Mouse (Mus musculus) heart, embryonic 15.5 days (tissue): ENCODE results near the gene Mfrp. TPM values are rescaled to one million over a fixed set of nuclear protein-coding genes. Genes with fewer than 3 reads are reported as not detected.

Experiments used
- ATAC-seq: fragments of 200-750 bp; cut with Nextera tagmentation; replicated peaks from 2 replicates; pipeline ENCODE4 v1.8.0; 2017; ENCODE audit warnings: low read depth, moderate TSS enrichment; ENCODE audit not compliant: insufficient number of reproducible peaks, insufficient read depth, low FRiP score
- H3K27ac ChIP-seq: fragments of 300-500 bp; sonication (generic); 2 replicates; pipeline ENCODE4 v1.5.1; 2015; ENCODE audit warnings: mild to moderate bottlenecking, inconsistent platforms
- H3K27me3 ChIP-seq: fragments of 300-500 bp; sonication (generic); 2 replicates; pipeline ENCODE4 v1.6.1; 2015; ENCODE audit warnings: inconsistent platforms
- H3K36me3 ChIP-seq: fragments of 300-500 bp; sonication (generic); 2 replicates; pipeline ENCODE4 v1.6.1; 2015; ENCODE audit warnings: mild to moderate bottlenecking, inconsistent platforms
- H3K4me1 ChIP-seq: fragments of 300-500 bp; sonication (generic); replicated peaks from 2 replicates; pipeline ENCODE4 v1.6.1; 2015; ENCODE audit warnings: inconsistent platforms
- H3K4me2 ChIP-seq: fragments of 300-500 bp; sonication (generic); 2 replicates; pipeline ENCODE4 v1.6.1; 2015; ENCODE audit warnings: inconsistent platforms, mild to moderate bottlenecking, moderate library complexity
- H3K4me3 ChIP-seq: fragments of 300-500 bp; sonication (generic); 2 replicates; pipeline ENCODE4 v1.5.1; 2015; ENCODE audit warnings: mild to moderate bottlenecking, inconsistent platforms
- H3K9ac ChIP-seq: fragments of 300-500 bp; sonication (generic); 2 replicates; pipeline ENCODE4 v1.6.1; 2015; ENCODE audit warnings: mild to moderate bottlenecking, inconsistent platforms
- H3K9me3 ChIP-seq: fragments of 300-500 bp; sonication (generic); replicated peaks from 2 replicates; pipeline ENCODE4 v1.6.1; 2016; ENCODE audit warnings: inconsistent platforms
- WGBS: fragments of 180-500 bp; shearing (Covaris S2); methylation state at CpG from one replicate; pipeline ENCODE4 v1.1.7; 2015; ENCODE audit warnings: mixed read lengths; 5-methylcytosine and 5-hydroxymethylcytosine counted together
- polyA plus RNA-seq: library from polyadenylated mRNA; unstranded; fragments of >200 nt; fragmentation: Nextera tagmentation; extraction: Ambion mirVana; gene quantifications from 2 replicates; pipeline ENCODE4 v1.2.1, GENCODE M21; 2015

Gene Mfrp
- polyA plus RNA-seq, 1 experiment from 2014 or later: not detected

DNA sequence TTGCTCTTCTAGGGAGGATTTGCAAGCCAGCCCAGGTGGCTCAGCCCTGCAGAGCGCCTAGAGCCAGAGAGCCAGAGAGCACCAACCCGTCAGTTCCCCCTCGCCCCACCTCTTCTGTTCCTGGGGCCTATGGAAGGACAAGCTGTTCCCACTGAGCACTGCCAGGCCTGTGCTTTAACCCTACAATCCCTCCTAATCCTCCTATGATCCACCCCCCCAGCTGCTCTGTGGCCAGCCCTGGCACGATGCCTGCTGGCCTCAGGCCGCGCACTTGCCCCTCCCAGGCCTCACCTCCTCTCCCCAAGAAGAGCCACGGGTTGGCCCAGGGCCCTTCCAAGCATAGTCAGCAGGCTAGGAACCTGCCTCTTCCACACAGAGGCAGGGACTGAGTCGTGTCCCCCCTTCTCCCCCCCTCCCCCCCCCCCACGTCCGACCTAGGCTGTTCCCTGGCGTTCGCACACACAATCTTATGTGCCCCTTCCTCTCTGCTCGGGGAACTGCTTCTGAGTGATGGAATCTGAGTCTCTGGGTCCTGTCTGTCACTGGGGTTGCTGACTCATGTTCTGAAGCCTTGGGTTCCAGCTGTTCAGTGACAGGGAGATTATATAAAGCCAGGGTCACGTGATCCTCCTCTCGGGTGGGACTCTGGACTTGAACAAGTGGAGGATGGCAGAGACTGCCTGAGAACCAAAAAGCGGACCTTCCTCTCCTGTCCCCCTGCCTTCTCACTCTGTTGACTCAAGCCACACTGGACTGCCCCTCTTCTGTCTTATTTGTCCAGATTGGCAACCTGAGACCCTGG is 22.4 kb upstream of the Mfrp start:
- peak; percentile 89 for ATAC-seq
- Histone ChIP-seq H3K27ac (peak overlapping the region; percentile 89), H3K27me3 (no peaks in the 10 kb centered on the region), H3K4me3 (no peak overlapping the region), H3K4me2 (peak overlapping the region; percentile 50), H3K4me1 (peaks cover 91% of the 10 kb centered on the region), H3K36me3 (peaks cover 3% of the 10 kb centered on the region; the same call in 1 of the 2 replicates), H3K9ac (no peak overlapping the region), H3K9me3 (no peaks in the 10 kb centered on the region)
- WGBS: 14% methylated on average over 15 of the region's 16 CpGs

DNA sequence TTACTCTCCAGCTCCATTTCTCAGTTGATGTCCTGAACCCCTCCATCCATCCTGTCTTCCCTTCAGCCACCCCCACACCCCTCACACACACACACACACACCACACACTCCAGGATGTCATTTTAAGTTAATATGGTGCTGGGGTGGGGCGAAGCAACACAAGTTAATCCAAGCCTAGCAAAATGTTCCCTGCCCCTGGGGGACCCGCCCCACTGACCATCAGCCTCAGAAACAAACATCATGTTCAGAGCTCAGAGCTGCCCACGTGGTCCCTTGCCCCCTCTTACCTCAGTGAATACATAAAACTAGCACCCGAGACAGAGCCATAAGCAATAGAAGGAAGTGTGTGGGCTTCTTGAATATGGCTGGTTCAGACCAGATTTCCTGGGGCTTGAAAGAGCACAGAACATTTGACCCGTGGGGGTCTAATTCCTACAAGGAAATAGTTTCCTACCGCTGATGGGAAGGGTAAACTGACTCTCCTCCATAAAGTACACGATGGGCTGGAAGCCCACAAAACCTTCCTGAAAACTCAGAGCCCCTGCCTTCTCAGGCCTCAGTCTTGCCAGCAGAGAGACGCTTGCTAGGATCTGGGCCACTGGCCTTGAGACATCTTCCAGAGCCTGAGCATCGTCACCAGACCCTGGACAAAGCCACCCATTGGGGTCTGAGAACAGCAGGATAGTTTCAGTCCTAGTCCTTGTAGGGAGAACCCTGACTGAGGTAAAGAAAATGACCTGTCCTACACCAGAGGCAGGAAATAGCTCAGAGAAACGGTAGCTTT is 21.3 kb upstream of the Mfrp start:
- Histone ChIP-seq H3K9ac (no peak overlapping the region), H3K4me2 (no peak overlapping the region), H3K36me3 (peaks cover 3% of the 10 kb centered on the region; the same call in 1 of the 2 replicates), H3K9me3 (no peaks in the 10 kb centered on the region), H3K4me3 (no peak overlapping the region), H3K4me1 (peaks cover 91% of the 10 kb centered on the region), H3K27ac (peak overlapping the region; percentile 89), H3K27me3 (no peaks in the 10 kb centered on the region)
- no peak for ATAC-seq
- 63% methylated on average over 10 of the region's 10 CpGs for WGBS

DNA sequence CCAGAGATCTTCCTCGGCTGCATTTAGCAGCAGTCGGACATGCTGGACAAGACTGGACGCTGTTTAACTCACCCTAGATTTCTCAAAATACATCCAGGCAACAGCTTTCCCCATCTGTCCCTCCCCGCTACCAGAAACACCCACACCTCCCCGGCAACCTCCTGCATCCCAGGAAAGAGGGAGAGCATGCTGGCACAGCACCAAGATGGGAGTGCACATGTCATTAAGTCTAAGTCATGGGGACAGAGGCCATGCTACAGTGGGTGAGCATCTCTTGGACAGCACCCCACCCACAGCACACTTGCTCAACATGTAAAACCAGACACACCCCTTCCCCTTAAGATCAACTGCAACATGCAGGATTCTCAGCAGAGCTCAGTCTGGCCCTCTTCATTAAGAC is 20.6 kb upstream of the Mfrp start:
- Histone ChIP-seq H3K4me2 (no peak overlapping the region), H3K27me3 (0 out of 2 replicates have a peak, but pooled peaks cover 3% of the 10 kb centered on the region), H3K4me1 (peaks cover 88% of the 10 kb centered on the region), H3K36me3 (peaks cover 3% of the 10 kb centered on the region; the same call in 1 of the 2 replicates), H3K9ac (no peak overlapping the region), H3K4me3 (no peak overlapping the region), H3K27ac (peak overlapping the region; percentile 38), H3K9me3 (no peaks in the 10 kb centered on the region)
- 46% methylated on average over 5 of the region's 5 CpGs for WGBS
- ATAC-seq: no peak

DNA sequence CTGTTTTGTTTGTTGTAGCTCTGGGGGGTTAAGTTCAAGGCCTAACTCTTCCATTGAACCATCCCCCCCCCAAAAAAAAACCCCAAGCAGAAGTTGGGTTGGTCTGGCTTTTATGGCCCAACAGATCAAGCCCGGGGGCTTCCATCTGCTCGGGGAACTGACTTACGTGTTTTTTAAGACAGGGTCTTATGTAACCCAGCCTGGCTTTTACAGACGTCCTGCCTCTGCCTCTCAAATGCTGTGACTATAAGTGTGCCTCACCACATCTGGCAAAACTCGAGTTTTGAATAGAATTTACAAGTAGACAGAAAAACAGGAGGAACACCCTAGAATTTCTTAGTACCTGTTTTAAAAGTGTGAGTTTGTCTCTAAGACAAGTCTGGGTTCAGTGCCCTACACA is 19.9 kb upstream of the Mfrp start:
- no peak overlapping the region for H3K4me2 ChIP-seq
- no peak overlapping the region for H3K9ac ChIP-seq
- H3K36me3 ChIP-seq: peaks cover 3% of the 10 kb centered on the region; the same call in 1 of the 2 replicates
- H3K27me3 ChIP-seq: 0 out of 2 replicates have a peak, but pooled peaks cover 3% of the 10 kb centered on the region
- ATAC-seq: no peak
- H3K4me1 ChIP-seq: peaks cover 84% of the 10 kb centered on the region
- no peaks in the 10 kb centered on the region for H3K9me3 ChIP-seq
- WGBS: 75% methylated on average over 5 of the region's 5 CpGs
- H3K27ac ChIP-seq: no peak overlapping the region
- no peak overlapping the region for H3K4me3 ChIP-seq

DNA sequence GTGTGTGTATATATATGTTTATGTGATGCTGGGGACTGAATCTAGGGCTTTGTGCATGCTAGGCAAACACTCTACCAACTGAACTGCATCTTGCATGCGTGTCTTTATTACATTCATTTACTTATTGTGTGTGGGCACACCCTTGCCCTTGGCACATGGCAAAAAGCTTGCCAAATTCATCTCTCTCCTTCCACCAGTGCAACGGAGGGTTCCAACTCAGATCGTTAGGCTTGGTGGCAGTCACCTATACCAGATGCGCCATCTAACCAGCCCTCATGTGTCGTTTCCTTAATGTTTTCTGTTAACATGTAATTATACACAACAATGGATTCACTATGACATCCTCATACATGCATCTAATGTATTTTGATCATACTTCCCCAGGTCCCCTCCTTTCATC is 19.3 kb upstream of the Mfrp start:
- peaks cover 3% of the 10 kb centered on the region; the same call in 1 of the 2 replicates for H3K36me3 ChIP-seq
- 94% methylated on average over 5 of the region's 5 CpGs for WGBS
- H3K9me3 ChIP-seq: no peaks in the 10 kb centered on the region
- 0 out of 2 replicates have a peak, but pooled peaks cover 3% of the 10 kb centered on the region for H3K27me3 ChIP-seq
- no peak overlapping the region for H3K4me2 ChIP-seq
- H3K9ac ChIP-seq: no peak overlapping the region
- no peak for ATAC-seq
- H3K4me3 ChIP-seq: no peak overlapping the region
- H3K4me1 ChIP-seq: peaks cover 84% of the 10 kb centered on the region
- peak overlapping the region; percentile 94 for H3K27ac ChIP-seq

DNA sequence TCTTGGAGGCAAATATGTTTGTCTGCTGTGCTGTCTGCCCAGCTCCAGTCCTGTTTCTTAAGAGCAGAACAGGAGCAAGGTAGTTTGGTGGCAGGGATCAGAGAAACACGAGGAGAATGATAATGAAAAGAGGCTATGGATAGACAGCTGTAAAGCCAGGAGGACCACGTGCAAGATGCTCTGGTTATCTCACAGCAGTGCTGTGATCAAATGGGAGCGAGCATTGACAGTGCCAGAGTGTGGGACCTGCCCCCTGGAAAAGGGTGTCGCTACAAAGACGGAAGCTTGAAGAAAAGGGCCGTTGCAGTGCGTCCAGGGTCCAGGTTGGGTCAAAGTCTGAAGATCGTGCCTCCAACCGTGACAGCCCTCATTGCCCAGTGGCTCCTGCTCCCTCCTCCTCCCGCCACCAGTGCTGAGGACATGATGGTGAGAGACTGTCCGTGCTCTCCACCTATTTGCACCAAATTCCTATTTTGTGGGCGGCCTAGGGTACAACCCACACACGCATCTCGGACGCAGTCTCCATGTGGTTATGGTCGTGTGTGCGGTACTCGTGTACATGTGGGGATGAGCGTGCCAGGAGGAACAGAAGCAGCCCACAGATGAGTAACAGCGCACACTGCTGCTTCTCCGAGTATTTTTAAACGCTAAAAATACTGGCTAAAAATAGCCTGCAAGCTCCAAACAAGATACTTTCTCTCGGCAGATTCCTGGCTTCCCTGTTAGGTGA is 18.0 kb upstream of the Mfrp start:
- peak overlapping the region; percentile 93 for H3K9ac ChIP-seq
- 0 out of 2 replicates have a peak, but pooled peaks cover 3% of the 10 kb centered on the region for H3K27me3 ChIP-seq
- H3K4me3 ChIP-seq: peak overlapping the region; percentile 78
- no peaks in the 10 kb centered on the region for H3K36me3 ChIP-seq
- ATAC-seq: 0 out of 2 replicates have a peak, but pooled peaks have one; percentile 1
- no peaks in the 10 kb centered on the region for H3K9me3 ChIP-seq
- H3K4me1 ChIP-seq: peaks cover 84% of the 10 kb centered on the region
- 6% methylated on average over 23 of the region's 23 CpGs for WGBS
- peak overlapping the region; percentile 94 for H3K27ac ChIP-seq
- H3K4me2 ChIP-seq: peak overlapping the region; percentile 92

DNA sequence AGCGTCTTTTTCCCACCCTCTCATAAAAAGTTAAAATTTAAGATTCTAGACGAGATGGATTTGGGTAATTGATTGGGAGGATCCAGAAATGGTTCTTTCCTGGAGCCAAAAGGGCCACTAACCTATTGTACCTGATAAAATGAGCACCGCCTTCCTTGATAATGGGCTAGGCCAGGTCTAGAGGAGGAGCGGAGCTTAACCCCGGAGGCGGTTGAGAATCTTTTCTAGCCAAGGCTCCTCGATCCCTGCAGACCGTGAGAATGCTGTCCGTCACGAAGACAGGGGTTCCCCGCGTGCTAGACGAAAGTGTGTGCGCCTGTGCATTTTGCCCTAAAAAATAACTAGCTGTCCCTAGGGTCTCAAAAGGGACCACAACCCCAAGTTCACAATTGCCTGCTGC is 17.3 kb upstream of the Mfrp start:
- Histone ChIP-seq H3K36me3 (no peaks in the 10 kb centered on the region), H3K9ac (peak overlapping the region; percentile 93), H3K27ac (peak overlapping the region; percentile 94), H3K4me3 (peak overlapping the region; percentile 78), H3K9me3 (no peaks in the 10 kb centered on the region), H3K4me1 (peaks cover 84% of the 10 kb centered on the region), H3K4me2 (peak overlapping the region; percentile 92), H3K27me3 (0 out of 2 replicates have a peak, but pooled peaks cover 3% of the 10 kb centered on the region)
- no peak for ATAC-seq
- WGBS: under 1% methylated on average over 14 of the region's 14 CpGs

DNA sequence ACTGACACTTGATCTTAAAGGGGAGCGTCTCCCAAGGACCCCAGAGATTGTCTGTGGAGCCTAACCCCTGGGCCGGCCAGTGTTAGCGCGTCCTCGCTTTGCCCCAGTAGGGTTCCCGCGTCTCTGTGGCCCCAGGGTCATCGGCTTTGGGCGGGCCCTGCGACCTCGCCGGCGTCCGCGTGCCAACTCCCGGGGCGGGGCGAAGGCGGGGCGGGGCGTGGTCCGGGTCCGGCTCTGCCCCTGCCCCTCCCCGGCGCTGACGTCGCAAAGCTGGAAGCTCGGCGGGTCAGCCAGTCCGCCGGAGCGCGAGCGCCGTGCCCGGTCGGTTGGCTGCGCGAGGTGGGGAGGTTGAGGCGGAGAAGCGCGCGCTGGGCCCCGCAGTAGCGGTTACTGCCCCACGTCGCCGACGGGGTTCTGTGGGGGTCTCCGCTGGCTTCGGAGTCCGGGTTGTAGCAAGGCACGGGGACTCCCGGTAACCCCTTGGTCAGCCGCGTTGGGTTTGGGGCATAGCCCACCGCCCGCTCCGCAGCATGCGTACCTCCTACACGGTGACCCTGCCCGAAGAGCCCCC is 16.8 kb upstream of the Mfrp start:
- ATAC-seq: peak; percentile 77
- Histone ChIP-seq H3K27me3 (0 out of 2 replicates have a peak, but pooled peaks cover 3% of the 10 kb centered on the region), H3K4me1 (peaks cover 84% of the 10 kb centered on the region), H3K27ac (peak overlapping the region; percentile 94), H3K36me3 (no peaks in the 10 kb centered on the region), H3K4me2 (peak overlapping the region; percentile 92), H3K9me3 (no peaks in the 10 kb centered on the region), H3K9ac (peak overlapping the region; percentile 93), H3K4me3 (peak overlapping the region; percentile 78)
- under 1% methylated on average over 62 of the region's 62 CpGs for WGBS

DNA sequence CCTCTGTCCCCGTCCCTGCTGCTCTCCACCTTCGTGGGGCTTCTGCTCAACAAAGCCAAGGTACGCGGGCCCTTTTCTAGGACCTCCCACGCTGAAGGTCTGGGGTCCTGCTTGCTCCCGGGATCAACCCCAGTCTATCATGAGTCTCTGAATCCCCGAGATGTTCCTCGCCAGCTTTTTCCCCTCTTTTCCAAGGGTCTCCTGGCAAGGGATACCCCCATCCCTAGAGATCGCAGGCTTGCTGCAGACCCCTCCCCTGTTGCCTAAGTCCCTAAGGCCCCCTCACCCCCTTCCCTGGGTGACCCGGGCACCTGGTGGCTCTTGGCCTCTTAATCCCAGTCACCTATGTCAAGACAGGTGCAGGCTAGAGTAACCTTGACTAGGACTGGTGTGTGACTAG is 16.3 kb upstream of the Mfrp start:
- H3K4me1 ChIP-seq: peaks cover 83% of the 10 kb centered on the region
- peak overlapping the region; percentile 92 for H3K4me2 ChIP-seq
- H3K27ac ChIP-seq: peak overlapping the region; percentile 94
- no peaks in the 10 kb centered on the region for H3K9me3 ChIP-seq
- 0 out of 2 replicates have a peak, but pooled peaks cover 3% of the 10 kb centered on the region for H3K27me3 ChIP-seq
- peak overlapping the region; percentile 93 for H3K9ac ChIP-seq
- H3K4me3 ChIP-seq: peak overlapping the region; percentile 78
- 4% methylated on average over 10 of the region's 10 CpGs for WGBS
- H3K36me3 ChIP-seq: peaks cover 3% of the 10 kb centered on the region; the same call in 1 of the 2 replicates
- ATAC-seq: no peak

DNA sequence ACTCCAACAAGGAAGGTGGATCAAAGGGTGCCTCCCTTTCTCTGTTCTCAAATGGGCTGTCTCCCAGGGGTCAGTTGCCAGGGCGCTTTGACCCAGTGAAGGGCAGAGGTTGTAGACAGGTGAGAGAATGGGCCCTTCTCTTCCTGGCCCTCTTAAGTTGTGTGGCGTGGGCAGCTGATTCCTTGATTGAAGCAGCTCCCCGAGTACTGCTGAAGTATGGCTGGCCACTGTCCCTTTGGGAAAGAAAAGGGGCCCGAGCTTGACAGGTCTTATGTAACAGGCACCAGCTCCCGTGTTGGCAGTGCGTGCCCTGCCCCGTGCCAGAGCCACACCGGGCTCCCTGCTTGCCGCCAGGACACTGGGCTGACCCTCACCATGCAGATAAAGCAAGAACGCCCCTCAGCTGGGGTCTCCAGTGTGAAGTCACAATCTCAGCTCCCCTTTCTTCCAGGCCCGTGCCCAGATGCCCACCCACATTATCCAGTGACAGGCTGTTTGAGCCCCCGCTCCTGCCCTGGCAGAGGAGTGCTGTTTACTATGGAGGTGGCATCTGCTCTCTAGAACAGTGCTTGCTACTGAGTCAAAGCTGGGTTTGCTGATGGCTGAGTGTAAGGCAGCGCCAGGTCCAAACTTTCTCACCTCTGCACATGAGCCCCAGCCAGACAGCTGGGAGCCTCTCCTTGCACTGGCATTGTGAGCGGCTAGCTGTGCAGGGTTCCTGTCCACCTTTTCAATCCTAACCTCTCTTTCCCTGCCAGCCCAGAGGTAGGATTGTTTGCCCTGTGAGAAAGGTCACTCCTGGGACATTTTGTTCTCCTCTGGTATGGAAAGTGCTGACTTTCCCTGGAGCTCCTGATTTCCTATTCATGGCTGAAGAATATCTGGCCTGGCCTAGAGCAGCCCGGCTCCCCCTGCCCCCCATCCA is 15.5 kb upstream of the Mfrp start:
- WGBS: 40% methylated on average over 15 of the region's 15 CpGs

More for the DNA sequence above, 15.5 kb upstream of the Mfrp start:
- peak overlapping the region; percentile 93 for H3K9ac ChIP-seq
- H3K9me3 ChIP-seq: no peaks in the 10 kb centered on the region
- H3K4me2 ChIP-seq: peak overlapping the region; percentile 92
- peaks cover 7% of the 10 kb centered on the region for H3K36me3 ChIP-seq
- H3K4me3 ChIP-seq: peak overlapping the region; percentile 78
- H3K27ac ChIP-seq: peak overlapping the region; percentile 94
- no peak for ATAC-seq
- H3K4me1 ChIP-seq: peaks cover 76% of the 10 kb centered on the region
- H3K27me3 ChIP-seq: 0 out of 2 replicates have a peak, but pooled peaks cover 3% of the 10 kb centered on the region
